Mouse (Mus musculus) limb, embryonic 14.5 days (tissue): Measurements from ENCODE around the gene Gpr183. TPM values are rescaled to one million over a fixed set of nuclear protein-coding genes. Genes with fewer than 3 reads are reported as not detected.

ENCODE experiments used
- ATAC-seq: fragments of 200-750 bp; cut with Nextera tagmentation; 2 replicates; pipeline ENCODE4 v1.8.0; 2017; ENCODE audit warnings: low read depth, moderate number of reproducible peaks, moderate TSS enrichment; ENCODE audit not compliant: low FRiP score
- DNase-seq: peaks from one replicate; pipeline ENCODE4 v3.0.0-alpha.2; 2015; ENCODE audit warnings: low spot score
- H3K27ac ChIP-seq: fragments of 300-500 bp; sonication (generic); replicated peaks from 2 replicates; pipeline ENCODE4 v1.5.1; 2014; ENCODE audit warnings: low read depth, mild to moderate bottlenecking, low read length, moderate library complexity, mixed read lengths
- H3K27me3 ChIP-seq: fragments of 300-500 bp; sonication (generic); 2 replicates; pipeline ENCODE4 v1.6.1; 2014; ENCODE audit warnings: low read length, mixed read lengths; ENCODE audit not compliant: control insufficient read depth, insufficient read depth
- H3K36me3 ChIP-seq: fragments of 300-500 bp; sonication (generic); 2 replicates; pipeline ENCODE4 v1.6.1; 2014; ENCODE audit warnings: mild to moderate bottlenecking, low read length, moderate library complexity, mixed read lengths; ENCODE audit not compliant: control insufficient read depth, insufficient read depth
- H3K4me1 ChIP-seq: fragments of 300-500 bp; sonication (generic); 2 replicates; pipeline ENCODE4 v1.6.1; 2014; ENCODE audit warnings: antibody characterized with exemption, low read length, mixed read lengths; ENCODE audit not compliant: control insufficient read depth, insufficient read depth
- H3K4me2 ChIP-seq: fragments of 300-500 bp; sonication (generic); replicated peaks from 2 replicates; pipeline ENCODE4 v1.6.1; 2014; ENCODE audit warnings: low read depth, mild to moderate bottlenecking, low read length, moderate library complexity; ENCODE audit not compliant: severe bottlenecking
- H3K4me3 ChIP-seq: fragments of 300-500 bp; sonication (generic); replicated peaks from 2 replicates; pipeline ENCODE4 v1.5.1; 2014; ENCODE audit warnings: low read length
- H3K9ac ChIP-seq: fragments of 300-500 bp; sonication (generic); 2 replicates; pipeline ENCODE4 v1.6.1; 2014; ENCODE audit warnings: mild to moderate bottlenecking, low read depth, low read length, moderate library complexity; ENCODE audit not compliant: severe bottlenecking
- H3K9me3 ChIP-seq: fragments of 300-500 bp; sonication (generic); 2 replicates; pipeline ENCODE4 v1.6.1; 2016; ENCODE audit warnings: low read length; ENCODE audit not compliant: control insufficient read depth
- POLR2A ChIP-seq: fragments of 200-500 bp; IDR thresholded peaks from 2 replicates; pipeline ENCODE4 v1.8.0; 2012; ENCODE audit warnings: inconsistent platforms, mild to moderate bottlenecking, moderate library complexity, borderline replicate concordance; ENCODE audit not compliant: insufficient read depth, insufficient read length; ENCODE audit errors: extremely low read depth
- WGBS: fragments of 180-500 bp; shearing (Covaris S2); extraction: QIAGEN DNeasy Blood & Tissue Kit; methylation state at CpG from one replicate; pipeline ENCODE4 v1.1.7; 2014; 5-methylcytosine and 5-hydroxymethylcytosine counted together
- polyA plus RNA-seq, 2 experiments: library from polyadenylated mRNA; depleted of rRNA in 1 of 2; stranded (reverse) in 1 of 2; unstranded in 1 of 2; fragments of >200 nt; fragmentation: Nextera tagmentation in 1 of 2; extraction: Ambion mirVana in 1 of 2; gene quantifications; 2 replicates each; pipeline versions ENCODE4 v1.2.1 to v1.2.3; 2012 to 2014

The Gpr183 gene
- polyA plus RNA-seq (2012; rRNA removed): 2.8 and 3.4 TPM in 2 replicates
- polyA plus RNA-seq (2014; fragmentation: Nextera tagmentation; extraction: Ambion mirVana): 4.2 and 4.3 TPM in 2 replicates

DNA sequence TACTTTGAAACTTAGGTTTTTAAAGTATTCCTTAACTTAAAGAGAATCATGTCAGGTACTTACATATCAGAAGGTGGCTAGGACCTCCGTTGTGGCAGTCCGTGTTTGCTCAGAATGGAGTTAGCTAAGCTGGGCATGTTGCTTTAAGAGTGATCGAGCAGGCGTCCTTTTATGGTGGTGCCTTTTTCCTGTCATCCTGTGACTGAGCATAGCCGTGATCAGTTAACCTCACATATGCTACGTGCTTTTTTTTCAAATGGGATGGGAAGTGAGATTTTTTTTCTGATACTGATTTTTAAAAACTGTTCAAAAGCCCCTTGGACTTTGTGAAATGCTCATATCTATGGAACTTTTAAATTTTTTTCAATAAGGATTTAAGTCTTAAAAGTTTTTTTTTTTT lies at the start of gene Gpr183:
TSS of gene Gpr183 (minus strand) at position 206 of the 400 bp plus-strand sequence.
- Histone ChIP-seq H3K36me3 (no peaks in the 10 kb centered on the region), H3K9me3 (no peaks in the 10 kb centered on the region), H3K4me1 (peaks cover 5% of the 10 kb centered on the region; the same call in 1 of the 2 replicates), H3K4me3 (no peak within 1 kb of the TSS), H3K27me3 (no peaks in the 10 kb centered on the region), H3K9ac (no peak within 1 kb of the TSS), H3K4me2 (no peak within 1 kb of the TSS), H3K27ac (no peak within 1 kb of the TSS)
- TF ChIP-seq POLR2A: no peak
- ATAC-seq (no peak), DNase-seq (no peak)
- 32% methylated on average over 6 of the region's 6 CpGs for WGBS

DNA sequence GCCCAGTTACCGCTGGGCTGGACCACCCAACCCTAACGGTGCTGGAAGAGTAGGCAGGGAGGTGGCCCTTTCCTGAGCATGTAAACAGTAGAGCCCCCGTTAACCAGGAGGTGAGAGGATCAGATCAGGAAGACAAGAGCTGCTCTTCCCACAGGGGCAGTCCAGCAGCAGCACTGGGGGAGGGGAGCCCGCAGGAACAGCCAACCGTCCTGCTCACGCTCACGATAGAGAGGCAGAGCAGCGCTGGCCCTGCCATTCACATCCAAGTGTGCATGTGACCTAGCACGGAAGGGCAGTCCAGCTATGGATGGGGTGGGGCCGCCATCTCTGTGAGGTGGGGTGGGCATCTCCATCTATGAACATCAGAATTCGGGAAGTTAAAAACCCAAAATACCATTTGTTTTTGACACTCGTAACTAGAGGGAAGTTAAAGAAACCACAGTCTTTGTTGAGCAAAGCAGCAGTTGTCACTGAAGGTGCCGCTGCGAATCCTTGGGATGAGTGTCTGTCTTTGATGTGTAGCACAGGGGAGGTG lies 48.5 kb upstream of the Gpr183 start:
- Histone ChIP-seq H3K9ac (no peak overlapping the region), H3K4me2 (no peak overlapping the region), H3K27ac (no peak overlapping the region), H3K4me3 (no peak overlapping the region), H3K27me3 (no peaks in the 10 kb centered on the region), H3K4me1 (peaks cover 14% of the 10 kb centered on the region), H3K36me3 (peaks cover 24% of the 10 kb centered on the region), H3K9me3 (no peaks in the 10 kb centered on the region)
- TF ChIP-seq POLR2A: no peak
- ATAC-seq: no peak
- DNase-seq: no peak
- 78% methylated on average over 14 of the region's 14 CpGs for WGBS

DNA sequence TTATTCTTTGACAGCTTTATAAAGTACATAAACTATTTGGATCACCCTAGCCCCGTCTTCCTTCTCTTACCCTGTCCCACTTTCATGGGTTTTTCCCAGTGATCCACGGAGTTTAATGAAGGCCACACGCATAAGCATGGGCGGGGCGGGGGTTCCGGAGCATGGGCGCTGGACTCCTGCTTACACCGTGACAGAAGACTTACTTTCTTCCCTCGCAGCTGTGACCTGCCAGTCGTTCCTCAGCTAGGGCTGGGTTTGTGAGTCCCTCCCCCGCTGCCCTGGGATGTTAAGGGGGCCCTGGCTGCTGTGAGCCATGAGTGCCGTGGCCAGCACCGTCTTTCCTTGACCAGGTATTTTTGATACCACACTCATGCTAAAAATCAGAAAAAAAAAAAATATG lies 47.8 kb upstream of the Gpr183 start:
- WGBS: 52% methylated on average over 13 of the region's 13 CpGs
- Histone ChIP-seq H3K27ac (no peak overlapping the region), H3K27me3 (no peaks in the 10 kb centered on the region), H3K4me3 (no peak overlapping the region), H3K9ac (no peak overlapping the region), H3K4me2 (no peak overlapping the region), H3K4me1 (peaks cover 14% of the 10 kb centered on the region), H3K9me3 (no peaks in the 10 kb centered on the region), H3K36me3 (peaks cover 24% of the 10 kb centered on the region)
- DNase-seq: no peak
- TF ChIP-seq POLR2A: no peak
- ATAC-seq: peak; percentile 42

DNA sequence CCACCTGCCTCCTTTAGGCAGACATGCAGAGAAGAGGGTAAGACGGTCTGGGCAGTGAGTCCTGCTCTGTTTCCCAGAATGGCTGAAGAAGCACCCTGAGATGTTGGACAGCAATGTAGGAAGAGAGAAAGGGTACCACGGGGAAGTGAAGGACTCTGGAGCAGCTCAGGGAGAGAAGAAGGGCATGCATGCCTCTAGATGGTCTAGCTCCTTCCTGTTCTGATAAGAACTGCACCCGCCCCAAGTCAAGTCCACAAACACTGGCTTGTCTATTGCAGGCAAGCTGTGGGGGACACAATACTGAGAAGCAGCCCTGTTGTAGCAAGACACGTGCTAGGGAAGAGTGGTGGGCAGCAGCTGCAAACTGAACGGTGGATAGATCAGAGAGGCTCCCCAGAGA lies 47.2 kb upstream of the Gpr183 start:
- no peak overlapping the region for H3K4me2 ChIP-seq
- H3K36me3 ChIP-seq: peaks cover 24% of the 10 kb centered on the region
- DNase-seq: no peak
- no peak overlapping the region for H3K9ac ChIP-seq
- H3K4me3 ChIP-seq: no peak overlapping the region
- peak; percentile 51; the same call in 1 of the 2 replicates for ATAC-seq
- no peak overlapping the region for H3K27ac ChIP-seq
- H3K4me1 ChIP-seq: peaks cover 10% of the 10 kb centered on the region
- H3K9me3 ChIP-seq: no peaks in the 10 kb centered on the region
- no peak for TF ChIP-seq POLR2A
- no peaks in the 10 kb centered on the region for H3K27me3 ChIP-seq
- 76% methylated on average over 5 of the region's 5 CpGs for WGBS

DNA sequence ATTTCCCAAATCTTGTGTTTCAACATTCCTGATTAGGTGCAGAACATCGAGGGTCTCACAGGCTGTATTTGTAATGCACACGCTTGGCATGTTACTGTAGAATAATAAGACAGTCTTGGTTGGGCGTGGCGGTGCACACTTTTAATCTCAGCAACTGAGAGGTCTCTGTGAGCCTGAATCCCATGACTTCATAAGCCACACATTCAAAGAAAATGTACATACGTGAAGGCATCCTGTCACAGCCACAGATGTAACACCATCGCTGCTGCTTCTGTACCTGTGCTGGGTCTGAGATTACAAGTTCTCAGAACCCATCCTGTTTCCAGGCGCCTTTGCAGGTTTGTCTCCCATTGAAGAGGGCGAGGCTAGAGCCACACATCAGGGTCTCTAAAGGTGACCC lies 46.8 kb upstream of the Gpr183 start:
- ATAC-seq: no peak

More for the DNA sequence above, 46.8 kb upstream of the Gpr183 start:
- Histone ChIP-seq H3K4me3 (no peak overlapping the region), H3K27me3 (no peaks in the 10 kb centered on the region), H3K4me1 (peaks cover 6% of the 10 kb centered on the region), H3K9ac (no peak overlapping the region), H3K4me2 (no peak overlapping the region), H3K9me3 (no peaks in the 10 kb centered on the region), H3K36me3 (peaks cover 24% of the 10 kb centered on the region), H3K27ac (no peak overlapping the region)
- no peak for DNase-seq
- 91% methylated on average over 8 of the region's 8 CpGs for WGBS
- no peak for TF ChIP-seq POLR2A
